Mouse (Mus musculus) urinary bladder, adult 18-20 months (tissue): ENCODE measurements around the gene Gm16181.
A peak's percentile ranks its signal among the peaks of the same experiment; 100 is the strongest.
"Not testable (repeated sequence)": the region's sequence is repeated elsewhere in the genome, so short reads cannot be mapped to it uniquely, and the experiment has no call there.

ENCODE experiments used
- DNase-seq, 2 experiments: peaks; one replicate each; pipeline ENCODE4 v3.0.0; 2022; ENCODE audit warnings: low spot score in 2 of 2, mixed read lengths in 2 of 2

The Gm16181 gene

GRCm38 (mm10) chr17:35232659-35233058, 12.0 kb downstream of the Gm16181 start:
- DNase-seq = no peak

GRCm38 (mm10) chr17:35233114-35233980, 12.7 kb downstream of the Gm16181 start, which contains the start of gene Atp6v1g2:
Gene Atp6v1g2 (plus strand): TSS chr17:35233660.
- no peak for DNase-seq

GRCm38 (mm10) chr17:35234090-35234489, 13.5 kb downstream of the Gm16181 start:
- not testable (repeated sequence) for DNase-seq

- DNase-seq = no peak
These were observed 14.3 kb downstream of the Gm16181 start for GRCm38 (mm10) chr17:35234903-35235302.

GRCm38 (mm10) chr17:35235614-35236389, 15.2 kb downstream of the Gm16181 start, which contains the start of gene Nfkbil1:
Gene Nfkbil1 (minus strand): TSS chr17:35235792.
- peak; percentile 69 to 87 for DNase-seq

- peak; percentile 91 to 99 for DNase-seq
These were observed 15.7 kb downstream of the Gm16181 start for GRCm38 (mm10) chr17:35236390-35236746.

GRCm38 (mm10) chr17:35236996-35237395, 16.4 kb downstream of the Gm16181 start:
- no peak for DNase-seq

- no peak for DNase-seq
These were observed 16.9 kb downstream of the Gm16181 start for GRCm38 (mm10) chr17:35237504-35237903.

GRCm38 (mm10) chr17:35239700-35240099, 19.1 kb downstream of the Gm16181 start:
- no peak for DNase-seq

- DNase-seq = no peak
These were observed 20.0 kb downstream of the Gm16181 start for GRCm38 (mm10) chr17:35240384-35241304.

GRCm38 (mm10) chr17:35241305-35242014, 20.8 kb downstream of the Gm16181 start, which contains the start of gene Ddx39b:
Gene Ddx39b (plus strand): TSS chr17:35241746.
- peak; percentile 91 to 94 for DNase-seq

- DNase-seq = no peak
These were observed 21.6 kb downstream of the Gm16181 start for GRCm38 (mm10) chr17:35242015-35242941.

GRCm38 (mm10) chr17:35243086-35243485, 22.5 kb downstream of the Gm16181 start:
- DNase-seq = no peak

- no peak for DNase-seq
These were observed 24.4 kb downstream of the Gm16181 start for GRCm38 (mm10) chr17:35244999-35245398.

- DNase-seq = no peak
These were observed 25.3 kb downstream of the Gm16181 start for GRCm38 (mm10) chr17:35245731-35246623.

- no peak for DNase-seq
These were observed 26.5 kb downstream of the Gm16181 start for GRCm38 (mm10) chr17:35247144-35247543.

- no peak for DNase-seq
These were observed 28.4 kb downstream of the Gm16181 start for GRCm38 (mm10) chr17:35248986-35249385.

GRCm38 (mm10) chr17:35249451-35250197, 29.0 kb downstream of the Gm16181 start:
- no peak for DNase-seq
